Mouse (Mus musculus): ENCODE data around the gene Setd3.

- TF ChIP-seq CTCF (IDR thresholded peaks at IDR 0.05; ENCODE audit: borderline replicate concordance, insufficient read depth, low read length) (no peak), POLR2A (IDR thresholded peaks at IDR 0.05; ENCODE audit: low read depth, low read length) (no peak)
Observed at GRCm38 (mm10) chr12:108219163-108219562, 40.0 kb upstream of the Setd3 start.
